Mouse (Mus musculus) ovary, adult 18-20 months (tissue): ENCODE measurements around the gene Rnf152.

Experiments
- DNase-seq: peaks from one replicate; pipeline ENCODE4 v3.0.0; 2022; ENCODE audit warnings: low spot score, mixed read lengths

Gene Rnf152

DNA sequence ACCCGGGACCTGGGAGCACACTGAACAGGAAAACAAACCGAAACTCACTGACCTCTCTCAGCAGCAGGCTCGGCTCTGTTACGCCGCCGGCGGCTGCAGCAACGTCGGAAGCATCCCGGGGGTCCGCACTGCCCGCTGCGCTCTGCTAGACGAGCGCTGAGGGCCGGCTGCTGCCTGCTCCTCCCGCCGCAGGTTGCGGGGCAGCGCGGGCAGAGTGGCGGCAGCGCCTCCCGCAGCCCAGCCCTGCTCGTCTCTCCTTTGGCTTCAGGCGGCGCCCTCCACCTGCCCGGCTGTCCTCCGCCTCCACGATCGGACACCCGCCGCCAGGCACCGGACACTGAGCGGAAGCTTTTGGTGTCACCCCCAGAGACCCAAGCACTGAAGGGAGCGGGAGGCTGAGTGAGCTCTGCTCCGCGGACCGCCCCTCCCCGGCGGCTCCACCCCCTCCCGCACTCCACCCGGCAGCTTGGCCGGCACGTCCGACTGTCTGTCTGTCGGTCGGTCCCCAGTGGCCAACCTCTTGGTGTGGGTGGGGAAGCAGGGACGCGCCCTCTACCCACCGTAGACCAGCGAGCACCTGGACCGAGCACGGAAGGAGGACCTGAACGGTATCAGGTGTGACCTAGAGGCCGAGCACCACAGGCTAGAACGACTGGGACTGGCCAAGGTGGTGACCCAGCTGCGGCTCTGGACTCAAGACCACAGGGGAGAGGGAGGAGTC lies at the start of gene Rnf152:
Rnf152 (minus strand) TSS at position 420 of the 721 bp plus-strand sequence.
- DNase-seq, result peak; percentile 9

DNA sequence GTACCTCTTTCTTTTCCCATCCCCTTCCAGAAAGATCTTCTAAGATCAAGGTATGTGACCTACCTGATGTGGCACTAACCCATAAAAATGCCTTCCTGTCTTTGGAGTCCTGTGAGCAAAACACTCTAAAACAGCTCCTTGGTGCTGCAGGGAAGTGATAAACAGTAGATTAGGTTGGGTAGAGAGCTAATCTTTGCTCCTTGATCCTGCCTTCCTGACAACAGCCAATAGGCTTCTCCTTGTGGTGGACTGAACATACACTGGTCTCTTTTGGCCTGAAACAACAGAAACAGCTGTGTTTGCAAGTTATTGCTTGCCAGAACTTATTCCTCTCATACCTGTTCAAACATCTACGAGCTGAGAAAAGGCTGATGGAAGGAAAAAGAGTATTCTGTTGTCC lies 46.3 kb upstream of the Rnf152 start:
- DNase-seq, result no peak

DNA sequence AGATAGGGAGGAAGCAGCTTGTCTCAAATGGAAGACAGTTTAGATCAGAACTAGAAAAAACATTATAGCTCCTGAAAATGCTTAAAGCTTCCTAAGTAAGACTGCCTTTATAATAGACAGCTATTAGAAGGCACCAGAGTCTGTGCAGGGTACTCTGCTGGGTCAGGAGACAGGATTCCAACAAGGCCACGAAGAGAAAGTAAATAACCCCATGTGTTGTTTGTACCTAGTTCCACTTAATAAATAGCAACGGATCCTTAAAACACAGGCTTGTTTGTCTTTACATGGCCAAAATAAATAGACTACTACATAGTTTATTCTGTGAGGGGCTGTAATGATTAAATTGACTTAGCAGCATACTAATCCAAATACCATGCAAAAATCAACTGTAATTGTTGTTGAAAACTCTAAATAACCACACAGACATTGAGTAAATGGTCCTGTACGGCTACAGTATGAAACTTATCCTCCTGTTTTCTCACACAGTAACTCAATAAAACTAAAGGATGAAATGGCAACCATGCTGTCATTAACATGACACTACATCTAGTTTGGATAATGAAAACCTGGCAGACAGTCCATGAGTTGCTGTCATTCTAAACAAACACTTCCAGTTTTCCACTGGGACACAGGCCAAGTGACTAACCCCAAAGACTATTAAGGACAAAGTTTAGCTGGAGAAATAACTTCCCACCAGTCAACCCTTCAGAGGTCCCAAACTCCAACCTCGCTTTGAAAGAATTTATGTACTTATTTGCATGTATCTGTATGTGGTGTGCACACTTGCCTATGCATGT lies 27.8 kb upstream of the Rnf152 start:
- no peak for DNase-seq

DNA sequence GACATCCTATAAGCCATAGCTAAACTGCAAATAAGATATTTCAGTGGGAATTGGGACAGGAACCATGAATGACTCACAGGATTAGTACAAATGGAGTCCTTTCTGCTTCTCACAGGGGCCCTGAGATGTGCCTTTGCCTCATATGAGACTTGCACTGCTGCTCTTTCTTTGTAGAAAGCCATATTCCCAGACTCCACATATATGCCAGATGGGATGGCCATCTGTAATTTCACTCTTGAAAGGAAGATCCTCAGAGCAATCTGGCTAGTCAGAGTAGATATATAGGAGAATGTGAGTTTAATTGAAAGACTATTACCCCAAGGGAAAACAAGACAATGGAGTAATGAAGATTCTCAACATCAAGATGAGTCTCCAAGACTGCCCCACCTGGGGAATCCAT lies 21.0 kb upstream of the Rnf152 start:
- no peak for DNase-seq

DNA sequence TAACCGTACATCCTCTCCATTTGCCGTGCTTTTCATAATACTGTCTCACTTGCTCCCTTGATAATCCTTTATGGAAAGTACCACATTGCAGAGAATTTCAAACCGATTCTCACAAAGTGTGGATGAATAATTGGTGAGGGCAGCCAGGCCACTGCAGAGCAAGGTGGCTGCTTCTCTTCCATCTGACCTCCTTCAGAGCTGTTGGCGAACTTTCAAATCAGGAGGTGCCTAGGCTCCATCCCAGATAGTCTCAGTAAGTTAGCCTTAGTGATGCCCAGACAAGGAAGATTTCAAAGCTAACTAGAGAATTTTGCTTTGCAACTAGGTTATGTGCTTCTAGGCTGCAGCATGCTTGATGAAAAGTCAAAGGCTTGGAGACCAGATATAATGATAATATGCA lies 18.1 kb upstream of the Rnf152 start:
- DNase-seq, result no peak

DNA sequence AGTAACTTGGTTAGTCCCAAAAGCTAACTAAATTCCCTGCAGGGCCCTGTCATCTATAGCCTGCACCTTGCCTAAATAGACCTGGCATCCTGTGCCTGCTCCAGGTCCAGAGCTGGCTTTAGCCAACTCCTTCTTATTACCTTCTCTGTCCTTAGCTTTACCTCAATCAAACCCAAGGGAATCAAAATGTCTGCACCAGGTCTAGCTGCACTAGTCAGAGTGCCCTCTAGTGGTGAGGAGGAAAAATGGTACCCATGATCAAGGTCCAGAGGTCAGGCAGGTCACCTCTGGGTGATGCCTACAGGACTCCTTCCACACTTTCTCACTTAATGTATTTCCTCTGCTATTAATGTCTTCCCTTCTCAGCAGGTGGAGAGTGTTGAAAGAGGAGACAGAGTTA lies 6.2 kb upstream of the Rnf152 start:
- no peak for DNase-seq

DNA sequence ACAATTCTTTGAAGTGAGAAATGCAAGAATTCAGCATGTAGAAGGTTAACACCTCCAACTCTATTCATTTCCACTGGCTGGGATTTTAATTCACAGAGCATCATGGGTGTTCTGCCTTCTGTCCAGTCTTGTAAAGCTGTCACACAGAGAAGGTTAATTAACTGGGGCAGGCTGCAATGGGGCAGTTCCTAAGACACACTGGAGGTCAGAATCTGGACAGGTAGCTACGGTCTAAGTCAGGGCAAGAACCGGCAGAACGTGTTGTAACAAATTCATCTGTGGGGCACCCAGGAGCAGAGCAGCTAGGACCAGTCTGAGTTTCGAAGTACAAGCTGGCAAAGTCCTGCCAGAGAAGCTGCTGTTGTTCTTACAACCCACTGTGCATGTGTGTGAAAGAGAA lies 2.4 kb upstream of the Rnf152 start:
- no peak for DNase-seq

DNA sequence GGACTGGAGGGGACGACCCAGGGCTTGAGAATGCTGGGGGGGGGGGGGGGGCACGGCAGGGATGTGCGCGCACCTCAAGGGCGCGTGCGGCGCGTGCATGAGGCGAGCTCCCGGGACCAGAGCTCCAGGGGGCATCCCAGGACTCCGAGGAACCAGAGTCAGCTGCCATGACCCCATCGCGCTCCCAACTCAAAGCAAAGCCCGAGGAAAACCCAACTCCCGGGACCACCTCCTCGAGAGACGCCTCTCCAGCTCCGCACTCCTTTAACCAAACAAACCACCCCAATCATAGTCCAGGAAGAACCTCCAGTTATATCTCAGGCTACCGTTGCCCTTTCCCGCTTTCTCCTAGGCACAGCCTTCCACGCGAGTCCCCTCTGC lies 610 bp downstream of the Rnf152 start:
- no peak for DNase-seq

DNA sequence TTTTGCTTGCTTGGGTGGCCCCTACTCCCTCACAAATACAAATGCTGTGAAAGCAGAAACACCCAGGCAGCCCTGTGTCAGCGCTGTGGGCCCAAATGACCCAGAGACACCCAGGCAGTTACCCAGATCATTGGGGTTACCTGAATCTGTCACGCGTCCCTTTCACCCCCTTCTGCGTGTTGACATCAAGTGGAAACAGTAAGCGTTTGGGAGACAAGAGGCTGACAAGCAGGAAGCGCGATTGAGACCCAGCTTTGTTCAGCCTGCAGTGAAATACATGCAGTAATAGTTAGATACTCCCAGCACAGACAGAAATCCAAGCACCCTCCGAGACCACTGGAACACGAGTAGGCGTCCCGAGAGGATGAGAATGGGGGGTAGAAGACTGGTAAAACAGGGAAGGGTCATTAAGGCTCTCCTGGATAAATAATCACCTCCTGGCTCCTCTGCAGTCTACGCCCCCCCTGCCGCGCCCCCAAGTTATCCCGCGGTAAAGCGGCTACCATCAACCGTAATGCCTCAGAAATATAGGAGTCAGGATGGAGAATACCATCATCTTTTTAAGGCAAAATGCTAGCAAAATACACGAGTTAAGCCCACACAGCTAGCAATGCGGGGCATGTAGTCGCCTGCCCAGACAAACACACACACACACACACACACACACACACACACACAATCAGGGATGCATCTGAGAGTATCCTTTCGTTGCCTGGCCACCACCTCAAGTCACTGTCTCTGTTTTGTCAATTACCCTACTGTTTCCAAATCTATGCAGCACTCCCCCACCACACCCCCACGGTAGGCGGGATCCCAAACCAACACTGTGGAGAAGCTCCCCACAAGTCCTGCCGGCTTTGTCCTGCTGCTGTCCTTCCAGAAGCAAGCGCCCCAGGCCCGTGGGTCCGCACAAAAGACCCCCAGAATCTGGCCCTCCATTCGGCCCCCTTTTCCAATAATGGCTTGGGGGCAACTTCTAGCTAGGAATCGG lies 1.3 kb downstream of the Rnf152 start:
- DNase-seq, result peak; percentile 10

DNA sequence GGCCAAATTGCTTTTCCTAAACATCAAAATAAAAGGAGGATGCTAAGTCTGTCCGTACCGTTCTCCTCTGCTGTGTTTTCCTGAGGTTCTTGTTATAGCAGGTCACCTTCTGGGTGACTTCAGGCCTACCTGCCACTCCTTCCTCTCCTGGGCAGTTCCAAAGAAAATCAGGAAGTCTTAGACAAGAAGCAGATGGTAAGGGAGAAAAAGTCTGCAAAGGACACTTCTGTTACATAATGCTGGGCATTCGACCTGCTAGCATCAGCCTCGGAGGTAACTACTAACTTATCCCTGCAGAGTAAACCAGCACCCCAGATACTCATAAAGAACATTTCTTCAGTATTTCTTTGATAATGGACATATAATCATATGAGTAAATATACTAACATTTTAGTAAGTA lies 4.7 kb downstream of the Rnf152 start:
- no peak for DNase-seq

DNA sequence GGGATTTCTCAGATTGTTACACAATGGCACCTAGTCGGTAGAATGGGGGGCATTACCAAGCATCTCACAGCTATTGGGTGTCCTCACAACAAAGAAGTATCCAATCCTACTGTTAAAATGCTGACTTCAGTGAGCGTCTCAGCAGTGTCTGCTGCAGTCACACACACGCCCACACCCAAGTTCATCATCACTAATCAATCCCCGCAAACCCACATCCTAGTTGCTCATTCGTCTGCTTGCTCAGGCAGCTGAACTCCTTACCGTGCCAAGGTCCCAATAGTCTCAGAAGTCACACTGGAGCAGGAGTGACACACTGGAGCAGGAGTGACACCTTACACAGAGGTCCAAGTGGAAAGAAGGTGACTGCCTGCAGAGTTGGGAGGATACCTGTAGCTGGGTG lies 14.2 kb downstream of the Rnf152 start:
- no peak for DNase-seq

DNA sequence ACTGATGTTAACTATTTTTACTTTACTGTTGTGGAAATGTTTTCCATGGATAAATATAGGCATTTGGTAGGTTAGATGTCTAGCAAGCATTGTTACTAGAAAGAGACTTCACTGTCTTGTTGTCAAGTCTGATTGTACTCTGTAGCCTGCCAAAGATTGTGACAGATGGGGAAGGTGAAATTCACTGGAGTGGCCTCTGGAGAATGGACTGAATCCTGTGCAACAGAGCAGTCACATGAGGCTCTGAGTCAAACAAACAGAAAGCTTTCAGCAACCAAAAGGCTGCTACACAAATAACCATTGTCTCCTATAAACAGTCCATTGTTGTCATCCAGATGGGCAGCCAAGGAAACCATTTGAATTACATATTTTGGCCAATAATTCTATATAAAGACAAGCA lies 15.6 kb downstream of the Rnf152 start:
- no peak for DNase-seq

DNA sequence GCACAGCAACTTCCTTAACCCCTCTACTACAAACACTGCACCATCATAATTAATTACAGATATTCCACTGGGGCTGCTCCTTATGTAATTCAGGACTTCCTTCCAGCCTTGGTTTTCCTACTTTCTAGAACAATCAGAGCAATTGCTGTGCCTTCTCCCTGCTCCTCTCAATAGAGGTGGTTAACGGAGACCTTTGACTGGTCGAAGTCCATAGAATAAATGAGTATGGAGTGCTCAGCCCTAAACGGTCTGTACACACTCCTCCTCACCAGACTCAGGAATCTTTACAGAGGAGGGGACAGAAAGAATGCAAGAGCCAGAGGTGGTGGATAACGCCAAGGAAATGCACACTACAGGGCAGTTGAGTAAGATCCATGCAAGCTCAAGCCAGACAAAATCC lies 19.1 kb downstream of the Rnf152 start:
- no peak for DNase-seq

DNA sequence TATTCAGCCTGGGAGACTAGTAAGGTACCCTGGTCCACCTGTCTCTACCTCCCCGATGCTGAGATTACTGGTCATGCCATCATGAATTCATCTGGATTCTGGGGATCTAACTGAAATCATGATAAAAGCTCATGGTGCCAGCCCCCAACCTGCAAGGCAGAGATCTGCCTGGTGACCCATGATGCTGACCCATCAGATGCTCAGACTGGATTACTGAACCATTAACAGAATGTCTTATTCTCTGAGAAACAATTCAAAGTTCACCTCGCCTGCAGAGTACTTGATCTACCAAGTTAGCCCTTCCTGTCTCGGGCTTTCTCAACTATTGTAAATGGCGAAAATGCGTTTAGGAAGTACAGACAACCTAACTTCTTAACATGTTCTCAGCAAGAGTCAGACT lies 20.4 kb downstream of the Rnf152 start:
- DNase-seq, result no peak

DNA sequence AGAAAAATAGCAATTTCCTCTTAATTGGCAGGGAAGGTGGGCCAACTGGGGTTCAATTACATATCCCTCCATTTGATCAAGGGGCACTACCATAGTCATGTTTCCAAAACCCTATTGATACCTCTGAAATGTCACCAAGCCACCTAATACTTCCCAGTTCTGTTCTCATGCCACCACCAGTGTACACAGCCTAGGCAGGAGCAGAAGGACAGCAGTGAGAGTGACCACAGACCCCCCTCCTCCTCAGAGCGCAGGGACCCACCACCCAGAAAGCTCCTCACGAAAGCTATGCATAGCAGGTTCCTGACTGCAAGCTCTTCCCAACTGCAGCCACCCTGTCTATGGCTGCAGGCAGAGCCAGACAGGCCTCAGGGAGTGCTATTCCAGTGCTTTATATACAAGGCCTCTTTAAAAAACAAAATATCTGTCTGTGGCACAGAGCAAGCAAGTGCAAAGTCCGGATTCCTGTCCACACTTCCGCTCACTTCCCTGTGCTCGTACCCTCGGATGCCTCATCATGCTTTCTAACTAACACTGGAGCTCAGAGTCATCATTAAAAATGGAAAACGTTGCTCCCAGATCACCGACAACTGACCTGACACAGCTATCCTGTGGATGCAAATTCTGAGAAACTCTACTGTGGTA lies 24.3 kb downstream of the Rnf152 start:
- no peak for DNase-seq

DNA sequence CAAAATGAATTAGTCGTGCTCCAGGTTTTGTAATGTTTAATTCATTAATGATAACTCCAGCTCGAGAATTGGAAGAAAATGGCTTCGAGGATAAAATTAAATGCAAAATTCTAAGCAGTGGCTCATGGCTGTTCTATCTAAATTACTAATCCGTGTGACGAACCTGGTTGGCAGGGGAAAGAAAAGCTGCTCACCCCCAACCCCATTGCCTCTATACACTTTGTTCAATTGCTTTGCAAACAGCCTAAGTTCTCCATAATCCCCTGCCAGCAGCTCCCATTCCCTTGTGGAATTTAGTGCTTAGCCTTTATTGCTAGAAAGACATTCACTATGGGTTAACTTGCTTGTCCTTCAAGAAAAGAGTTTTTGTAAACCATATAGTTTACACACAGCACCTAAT lies 24.9 kb downstream of the Rnf152 start:
- no peak for DNase-seq

DNA sequence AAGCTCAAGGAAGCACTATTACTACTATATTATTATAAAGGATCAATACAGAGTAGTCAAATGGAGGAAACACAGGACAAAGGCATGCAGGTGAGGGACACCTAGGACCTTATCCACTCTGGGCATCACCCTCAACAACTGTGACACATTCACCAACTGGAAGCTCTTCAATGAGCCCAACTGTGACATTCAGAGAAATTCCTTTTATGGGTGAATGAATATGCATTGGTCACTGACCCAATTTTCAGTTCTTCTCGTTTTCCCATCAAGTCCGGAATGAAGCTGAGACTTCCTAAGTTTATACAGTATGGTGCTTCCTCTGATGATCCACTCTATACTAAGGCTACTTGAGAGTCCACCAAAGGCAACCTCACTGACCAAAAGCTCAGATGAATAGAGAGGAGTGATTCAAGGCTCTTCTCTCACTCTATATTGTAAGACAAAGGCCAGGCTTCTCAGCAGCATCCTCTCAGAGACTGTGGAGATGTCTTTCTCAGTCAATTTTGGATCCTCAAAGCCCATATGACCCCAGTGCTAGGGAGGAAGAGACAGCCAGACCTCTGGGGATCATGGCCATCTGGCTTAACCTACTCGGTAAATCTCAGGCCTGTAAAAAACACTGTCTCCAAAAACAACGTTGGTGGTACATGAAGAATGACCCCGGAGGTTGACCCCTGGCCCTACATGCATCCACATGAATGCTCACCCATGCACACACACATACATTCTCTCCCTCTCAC lies 25.8 kb downstream of the Rnf152 start:
- no peak for DNase-seq

DNA sequence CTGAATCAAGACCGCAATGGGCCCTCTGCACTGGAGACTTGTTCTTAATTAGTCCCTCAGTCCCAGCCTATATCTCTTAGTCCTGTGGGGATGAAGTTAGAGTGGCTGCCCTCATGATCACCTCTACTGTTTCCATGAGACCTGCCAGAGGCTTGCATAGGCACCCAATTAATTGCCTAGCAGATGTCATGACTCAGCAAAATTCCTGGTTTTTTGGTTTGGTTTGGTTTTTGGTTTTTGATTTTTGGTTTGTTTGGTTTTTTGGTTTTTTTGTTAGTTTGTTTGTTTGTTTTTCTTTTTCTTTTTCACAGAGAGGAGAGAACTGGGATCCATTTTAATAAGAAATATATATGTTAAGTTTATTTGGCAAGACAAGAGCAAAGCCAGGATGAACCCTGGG lies 28.7 kb downstream of the Rnf152 start:
- no peak for DNase-seq

DNA sequence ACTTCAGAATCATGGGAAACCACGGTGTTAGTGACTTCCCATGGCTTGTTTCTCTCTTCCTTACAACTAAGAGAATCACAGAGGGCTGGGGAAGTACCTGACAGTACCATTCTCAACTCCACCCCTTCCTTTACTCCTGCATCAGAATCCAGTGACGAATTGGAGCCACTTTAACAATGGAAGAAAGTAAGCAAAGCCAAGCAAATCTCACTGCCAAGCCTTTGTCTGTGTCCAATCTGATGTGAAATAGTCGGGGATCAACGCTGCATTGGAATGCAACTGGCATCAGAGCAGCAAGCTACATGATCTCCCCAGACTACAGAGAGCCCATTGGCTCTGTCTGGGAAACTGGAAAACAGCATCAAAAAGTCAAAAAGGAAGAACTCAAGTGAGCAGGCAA lies 31.9 kb downstream of the Rnf152 start:
- no peak for DNase-seq

DNA sequence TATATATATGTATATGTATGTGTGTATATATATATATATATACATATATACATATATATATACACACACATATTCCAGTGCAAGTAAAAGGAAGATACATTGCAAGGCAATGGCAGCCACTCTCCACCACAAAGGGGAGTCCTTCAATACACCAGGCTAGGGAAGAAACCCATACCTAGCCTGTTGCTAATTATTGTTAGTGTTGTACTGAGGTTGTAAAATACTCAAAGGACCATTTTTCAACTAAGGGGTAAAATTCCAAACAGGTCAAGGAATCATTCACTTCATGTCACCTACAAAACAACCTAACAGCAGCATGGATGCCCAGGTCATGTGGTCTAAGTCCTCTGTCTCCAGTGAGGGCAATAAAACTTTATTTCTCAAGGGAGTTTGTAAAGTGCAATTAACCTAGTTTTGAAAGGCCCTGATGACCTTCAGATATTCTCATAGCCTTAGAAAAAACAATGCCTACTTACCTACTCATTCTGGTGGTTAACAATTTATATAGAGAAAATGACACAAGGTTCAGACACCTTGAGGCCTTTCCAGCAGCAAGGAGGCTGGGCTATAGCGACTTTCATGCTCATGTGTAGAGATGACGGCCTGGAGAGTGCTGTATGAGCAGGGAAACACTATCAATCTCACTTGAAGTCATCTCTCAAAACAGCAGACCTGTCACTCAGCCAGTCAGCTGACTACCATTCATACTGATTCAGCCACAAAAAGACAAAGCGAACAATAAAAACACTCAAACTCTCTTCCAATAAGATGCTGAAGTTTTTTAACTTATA lies 42.3 kb downstream of the Rnf152 start:
- DNase-seq, result no peak

DNA sequence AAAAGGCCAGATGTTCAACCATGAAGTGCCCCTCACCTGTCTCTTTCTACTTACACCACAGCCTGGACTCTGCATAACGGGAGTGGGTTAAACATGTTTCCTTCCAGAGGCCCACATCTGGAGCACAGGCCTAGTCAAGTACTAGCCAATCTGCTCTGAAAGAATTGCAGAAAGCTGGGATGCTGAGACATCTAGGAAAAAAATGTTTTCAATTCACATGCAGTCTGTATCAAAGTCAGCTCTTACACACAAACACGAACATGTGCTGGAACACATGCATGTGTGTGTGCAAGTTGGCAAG lies 44.0 kb downstream of the Rnf152 start:
- DNase-seq, result no peak
